Mouse (Mus musculus) NIH3T3 (cell line): ENCODE results near the gene Gm36079.
"Not testable (repeated sequence)": the region's sequence is repeated elsewhere in the genome, so short reads cannot be mapped to it uniquely, and the experiment has no call there.

Experiments
- DNase-seq: peaks from one replicate; pipeline ENCODE4 v3.0.0-alpha.2; 2012; ENCODE audit warnings: low read depth

Gene Gm36079

GRCm38 (mm10) chr13:120015348-120016007 lies 11.3 kb downstream of the Gm36079 start:
- DNase-seq, result not testable (repeated sequence)

DNA sequence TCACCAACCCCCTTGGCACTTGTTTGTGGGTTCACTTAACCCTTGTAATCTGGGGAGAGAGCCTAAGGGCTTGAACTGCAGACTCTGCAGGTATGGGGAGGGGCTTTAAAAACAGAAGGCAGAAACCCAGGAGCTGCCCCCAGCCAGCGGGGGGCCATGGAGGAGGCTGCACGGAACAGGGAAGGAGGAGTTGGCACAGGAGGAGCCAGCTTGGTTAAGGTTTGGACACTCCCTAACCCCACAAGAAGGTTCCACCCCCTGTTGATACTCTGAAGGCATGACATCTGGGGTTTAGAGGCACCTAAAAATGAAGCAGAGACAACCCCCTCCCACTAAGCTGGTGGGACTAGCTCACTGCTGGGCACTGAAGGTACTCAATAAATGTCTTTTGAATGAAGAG lies 12.8 kb downstream of the Gm36079 start:
- DNase-seq, result not testable (repeated sequence)

DNA sequence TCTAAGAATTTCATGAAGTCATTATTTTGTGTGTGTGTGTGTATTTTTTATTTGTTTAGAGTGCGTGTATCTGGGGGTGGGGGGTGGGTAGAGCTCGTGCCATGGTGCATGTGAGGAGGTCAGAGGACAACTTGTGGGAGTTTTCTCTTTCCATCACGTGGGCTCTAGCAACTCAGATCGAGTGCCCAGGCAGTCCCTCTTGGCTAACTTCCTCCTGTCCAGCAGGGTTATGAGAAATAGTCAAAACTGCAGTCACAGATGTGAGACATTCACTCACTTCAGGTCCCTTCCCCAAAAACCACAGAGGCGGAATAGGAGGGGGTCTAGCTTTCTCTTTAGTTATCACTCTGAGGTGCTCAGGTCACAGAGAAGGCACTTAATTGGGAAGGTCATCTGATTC lies 13.3 kb downstream of the Gm36079 start:
- DNase-seq, result not testable (repeated sequence)

DNA sequence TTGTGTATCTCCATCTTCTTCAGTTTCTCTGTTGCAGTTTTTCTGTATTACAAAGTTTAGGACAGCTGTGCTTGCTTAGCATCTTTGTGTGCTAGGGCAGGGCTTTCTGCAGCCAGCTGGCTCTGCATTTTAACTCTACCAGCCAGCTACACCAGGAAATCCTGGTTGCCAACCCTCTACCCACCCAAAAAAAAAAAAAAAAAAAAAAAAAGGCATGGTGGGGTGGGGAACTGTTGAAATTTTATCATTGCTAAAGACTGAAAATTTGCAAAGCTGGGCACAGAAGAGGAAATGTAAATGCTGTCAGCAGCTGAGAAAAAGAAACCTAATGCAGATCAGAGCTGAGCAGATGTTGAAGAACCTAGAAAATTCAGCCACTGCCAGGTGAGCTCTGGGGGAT lies 16.7 kb downstream of the Gm36079 start:
- DNase-seq, result not testable (repeated sequence)

DNA sequence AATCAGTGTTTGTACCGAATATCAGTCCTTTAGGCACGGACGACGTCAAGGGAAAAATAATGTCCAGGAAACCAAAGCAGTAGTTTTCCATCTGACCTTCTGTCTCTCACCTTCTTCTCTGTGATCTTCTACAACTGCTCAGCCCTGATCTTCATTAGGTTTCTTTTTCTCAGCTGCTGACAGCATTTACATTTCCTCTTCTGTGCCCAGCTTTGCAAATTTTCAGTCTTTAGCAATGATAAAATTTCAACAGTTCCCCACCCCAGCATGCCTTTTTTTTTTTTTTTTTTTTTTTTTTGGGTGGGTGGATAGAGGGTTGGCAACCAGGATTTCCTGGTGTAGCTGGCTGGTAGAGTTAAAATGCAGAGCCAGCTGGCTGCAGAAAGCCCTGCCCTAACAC lies 27.6 kb downstream of the Gm36079 start:
- DNase-seq, result not testable (repeated sequence)

- not testable (repeated sequence) for DNase-seq
Observed at GRCm38 (mm10) chr13:119998442-119999086, 28.2 kb downstream of the Gm36079 start.

GRCm38 (mm10) chr13:119991917-119992496 lies 34.8 kb downstream of the Gm36079 start:
- not testable (repeated sequence) for DNase-seq

- not testable (repeated sequence) for DNase-seq
Observed at GRCm38 (mm10) chr13:119991264-119991663, 35.5 kb downstream of the Gm36079 start.
